Mouse (Mus musculus) heart, embryonic 12.5 days (tissue): ENCODE results near the gene 4933417A18Rik. TPM values are rescaled to one million over a fixed set of nuclear protein-coding genes. Genes with fewer than 3 reads are reported as not detected.
"Not testable (repeated sequence)": the region's sequence is repeated elsewhere in the genome, so short reads cannot be mapped to it uniquely, and the experiment has no call there.

Source experiments
- ATAC-seq: fragments of 200-750 bp; cut with Nextera tagmentation; 2 replicates; pipeline ENCODE4 v1.8.0; 2017; ENCODE audit warnings: moderate TSS enrichment, moderate library complexity; ENCODE audit not compliant: insufficient number of reproducible peaks, low FRiP score
- H3K27ac ChIP-seq: fragments of 300-500 bp; sonication (generic); 2 replicates; pipeline ENCODE4 v1.5.1; 2016; ENCODE audit warnings: mild to moderate bottlenecking, moderate library complexity; ENCODE audit not compliant: poor library complexity, severe bottlenecking
- H3K27me3 ChIP-seq: fragments of 300-500 bp; sonication (generic); replicated peaks from 2 replicates; pipeline ENCODE4 v1.6.1; 2016; ENCODE audit warnings: mild to moderate bottlenecking, moderate library complexity
- H3K36me3 ChIP-seq: fragments of 300-500 bp; sonication (generic); 2 replicates; pipeline ENCODE4 v1.6.1; 2016; ENCODE audit warnings: mild to moderate bottlenecking, moderate library complexity
- H3K4me1 ChIP-seq: fragments of 300-500 bp; sonication (generic); replicated peaks from 2 replicates; pipeline ENCODE4 v1.6.1; 2016; ENCODE audit warnings: mild to moderate bottlenecking
- H3K4me2 ChIP-seq: fragments of 300-500 bp; sonication (generic); 2 replicates; pipeline ENCODE4 v1.6.1; 2016; ENCODE audit warnings: mild to moderate bottlenecking, moderate library complexity
- H3K4me3 ChIP-seq: fragments of 300-500 bp; sonication (generic); 2 replicates; pipeline ENCODE4 v1.5.1; 2016; ENCODE audit warnings: mild to moderate bottlenecking
- H3K9ac ChIP-seq: fragments of 300-500 bp; sonication (generic); 2 replicates; pipeline ENCODE4 v1.6.1; 2016; ENCODE audit warnings: mild to moderate bottlenecking, moderate library complexity
- H3K9me3 ChIP-seq: fragments of 300-500 bp; sonication (generic); replicated peaks from 2 replicates; pipeline ENCODE4 v1.6.1; 2016; ENCODE audit warnings: mild to moderate bottlenecking, moderate library complexity
- WGBS: fragments of 180-500 bp; shearing (Covaris S2); methylation state at CpG from one replicate; pipeline ENCODE4 v1.1.7; 2016; 5-methylcytosine and 5-hydroxymethylcytosine counted together
- polyA plus RNA-seq: library from polyadenylated mRNA; unstranded; fragments of >200 nt; fragmentation: Nextera tagmentation; extraction: Ambion mirVana; gene quantifications from 2 replicates; pipeline ENCODE4 v1.2.1, GENCODE M21; 2016

4933417A18Rik gene
- polyA plus RNA-seq, 1 experiment from 2014 or later: not detected

- H3K9me3 ChIP-seq: no peaks in the 10 kb centered on the region
- no peak for ATAC-seq
- no peak overlapping the region for H3K27ac ChIP-seq
- no peaks in the 10 kb centered on the region for H3K27me3 ChIP-seq
- no peaks in the 10 kb centered on the region for H3K4me1 ChIP-seq
- H3K9ac ChIP-seq: no peak overlapping the region
- H3K36me3 ChIP-seq: peaks cover 48% of the 10 kb centered on the region
- no peak overlapping the region for H3K4me3 ChIP-seq
- no peak overlapping the region for H3K4me2 ChIP-seq
- 85% methylated on average over 4 of the region's 4 CpGs for WGBS
These were observed 51.9 kb downstream of the 4933417A18Rik start for GRCm38 (mm10) chr13:34976116-34976515.

- no peaks in the 10 kb centered on the region for H3K27me3 ChIP-seq
- H3K27ac ChIP-seq: no peak overlapping the region
- no peaks in the 10 kb centered on the region for H3K4me1 ChIP-seq
- H3K9ac ChIP-seq: no peak overlapping the region
- H3K36me3 ChIP-seq: peaks cover 58% of the 10 kb centered on the region
- H3K4me2 ChIP-seq: no peak overlapping the region
- no peak overlapping the region for H3K4me3 ChIP-seq
- 92% methylated on average over 3 of the region's 3 CpGs for WGBS
- 0 out of 2 replicates have a peak, but pooled peaks have one; percentile 66 for ATAC-seq
- H3K9me3 ChIP-seq: no peaks in the 10 kb centered on the region
These were observed 53.2 kb downstream of the 4933417A18Rik start for GRCm38 (mm10) chr13:34977410-34977809.

GRCm38 (mm10) chr13:34978635-34979034 lies 54.4 kb downstream of the 4933417A18Rik start:
- not testable (repeated sequence) for H3K4me1 ChIP-seq, H3K27ac ChIP-seq, H3K9me3 ChIP-seq, H3K4me2 ChIP-seq, ATAC-seq, H3K27me3 ChIP-seq, H3K9ac ChIP-seq, H3K4me3 ChIP-seq
- H3K36me3 ChIP-seq: peaks cover 66% of the 10 kb centered on the region
- 75% methylated on average over 5 of the region's 5 CpGs for WGBS

GRCm38 (mm10) chr13:34983479-34983878 lies 59.3 kb downstream of the 4933417A18Rik start:
- not testable (repeated sequence) for ATAC-seq, H3K9ac ChIP-seq, H3K4me1 ChIP-seq, H3K4me3 ChIP-seq, H3K4me2 ChIP-seq, H3K27me3 ChIP-seq, H3K9me3 ChIP-seq, H3K27ac ChIP-seq
- H3K36me3 ChIP-seq: peaks cover 88% of the 10 kb centered on the region
- 98% methylated on average over 1 of the region's 1 CpGs for WGBS

- no peak for ATAC-seq
- peak overlapping the region; percentile 7; the same call in 1 of the 2 replicates for H3K4me2 ChIP-seq
- WGBS: 64% methylated on average over 4 of the region's 4 CpGs
These were observed 67.5 kb downstream of the 4933417A18Rik start for GRCm38 (mm10) chr13:34991581-34992273.

GRCm38 (mm10) chr13:34993085-34993484 lies 68.9 kb downstream of the 4933417A18Rik start:
- 69% methylated on average over 4 of the region's 4 CpGs for WGBS
- ATAC-seq: no peak
- H3K4me2 ChIP-seq: peak overlapping the region; percentile 75
- no peaks in the 10 kb centered on the region for H3K27me3 ChIP-seq
- peaks cover 2% of the 10 kb centered on the region; the same call in 1 of the 2 replicates for H3K9me3 ChIP-seq
- peak overlapping the region; percentile 82 for H3K9ac ChIP-seq
- peaks cover 25% of the 10 kb centered on the region for H3K36me3 ChIP-seq
- H3K4me3 ChIP-seq: peak overlapping the region; percentile 68
- H3K27ac ChIP-seq: no peak overlapping the region
- peaks cover 27% of the 10 kb centered on the region for H3K4me1 ChIP-seq

More at GRCm38 (mm10) chr13:34991581-34992273, 67.5 kb downstream of the 4933417A18Rik start:
- Histone ChIP-seq H3K4me1 (peaks cover 27% of the 10 kb centered on the region), H3K9ac (no peak overlapping the region), H3K4me3 (no peak overlapping the region), H3K27ac (no peak overlapping the region), H3K27me3 (no peaks in the 10 kb centered on the region), H3K36me3 (peaks cover 39% of the 10 kb centered on the region), H3K9me3 (no peaks in the 10 kb centered on the region)

GRCm38 (mm10) chr13:34993595-34993982 lies 69.4 kb downstream of the 4933417A18Rik start:
- Histone ChIP-seq H3K4me2 (peak overlapping the region; percentile 75), H3K9me3 (peaks cover 5% of the 10 kb centered on the region; the same call in 1 of the 2 replicates), H3K27me3 (no peaks in the 10 kb centered on the region), H3K27ac (peak overlapping the region; percentile 89), H3K4me1 (peaks cover 27% of the 10 kb centered on the region), H3K36me3 (peaks cover 20% of the 10 kb centered on the region), H3K9ac (peak overlapping the region; percentile 82), H3K4me3 (peak overlapping the region; percentile 68)
- under 1% methylated on average over 22 of the region's 22 CpGs for WGBS
- peak; percentile 75 for ATAC-seq

- WGBS: under 1% methylated on average over 33 of the region's 33 CpGs
- peak overlapping the region; percentile 82 for H3K9ac ChIP-seq
- no peaks in the 10 kb centered on the region for H3K27me3 ChIP-seq
- H3K36me3 ChIP-seq: peaks cover 14% of the 10 kb centered on the region
- ATAC-seq: peak; percentile 96
- peaks cover 27% of the 10 kb centered on the region for H3K4me1 ChIP-seq
- peak overlapping the region; percentile 68 for H3K4me3 ChIP-seq
- H3K4me2 ChIP-seq: peak overlapping the region; percentile 75
- H3K27ac ChIP-seq: peak overlapping the region; percentile 89
- peaks cover 10% of the 10 kb centered on the region for H3K9me3 ChIP-seq
These were observed 70.0 kb downstream of the 4933417A18Rik start for GRCm38 (mm10) chr13:34993983-34994811.

- ATAC-seq: no peak
- Histone ChIP-seq H3K9me3 (peaks cover 10% of the 10 kb centered on the region), H3K4me3 (no peak overlapping the region), H3K27me3 (no peaks in the 10 kb centered on the region), H3K27ac (no peak overlapping the region), H3K4me2 (no peak overlapping the region), H3K9ac (no peak overlapping the region), H3K4me1 (peaks cover 27% of the 10 kb centered on the region), H3K36me3 (no peaks in the 10 kb centered on the region)
- 51% methylated on average over 2 of the region's 2 CpGs for WGBS
These were observed 71.7 kb downstream of the 4933417A18Rik start for GRCm38 (mm10) chr13:34995925-34996324.
